Mouse (Mus musculus) heart, embryonic 14.5 days (tissue): ENCODE results near the gene Tbc1d2b. TPM values are rescaled to one million over a fixed set of nuclear protein-coding genes. Genes with fewer than 3 reads are reported as not detected.

Experiments used
- ATAC-seq: fragments of 200-750 bp; cut with Nextera tagmentation; 2 replicates; pipeline ENCODE4 v1.8.0; 2017; ENCODE audit warnings: low read depth, moderate TSS enrichment; ENCODE audit not compliant: insufficient number of reproducible peaks, insufficient read depth, low FRiP score
- H3K27ac ChIP-seq, 2 experiments: fragments of 200-500 bp in 1 of 2; fragments of 300-500 bp in 1 of 2; sonication (generic) in 1 of 2; replicated peaks in 1 of 2; 2 replicates each; pipeline ENCODE4 v1.5.1; 2012 to 2014; ENCODE audit warnings: low read depth in 2 of 2, low read length in 2 of 2, control low read depth in 1 of 2, mild to moderate bottlenecking in 1 of 2, mixed read lengths in 1 of 2; ENCODE audit not compliant: control insufficient read depth in 1 of 2, insufficient read depth in 1 of 2
- H3K27me3 ChIP-seq: fragments of 300-500 bp; sonication (generic); 2 replicates; pipeline ENCODE4 v1.6.1; 2014; ENCODE audit warnings: mild to moderate bottlenecking, low read length, control low read depth; ENCODE audit not compliant: control insufficient read depth, insufficient read depth
- H3K36me3 ChIP-seq: fragments of 300-500 bp; sonication (generic); 2 replicates; pipeline ENCODE4 v1.6.1; 2014; ENCODE audit warnings: mild to moderate bottlenecking, control low read depth, low read length, mixed read lengths; ENCODE audit not compliant: control insufficient read depth, insufficient read depth
- H3K4me1 ChIP-seq, 2 experiments: fragments of 200-500 bp in 1 of 2; fragments of 300-500 bp in 1 of 2; sonication (generic) in 1 of 2; 2 replicates each; pipeline ENCODE4 v1.6.1; 2012 to 2014; ENCODE audit warnings: low read length in 2 of 2, control low read depth in 1 of 2, mixed read lengths in 1 of 2; ENCODE audit not compliant: control insufficient read depth in 2 of 2, insufficient read depth in 2 of 2
- H3K4me2 ChIP-seq: fragments of 300-500 bp; sonication (generic); 2 replicates; pipeline ENCODE4 v1.6.1; 2014; ENCODE audit warnings: mild to moderate bottlenecking, low read length
- H3K4me3 ChIP-seq, 2 experiments: fragments of 200-500 bp in 1 of 2; fragments of 300-500 bp in 1 of 2; sonication (generic) in 1 of 2; 2 replicates each; pipeline ENCODE4 v1.5.1; 2012 to 2014; ENCODE audit warnings: low read length in 2 of 2, mild to moderate bottlenecking in 2 of 2, control low read depth in 1 of 2, low read depth in 1 of 2, moderate library complexity in 1 of 2; ENCODE audit not compliant: control insufficient read depth in 1 of 2, insufficient read depth in 1 of 2
- H3K9ac ChIP-seq: fragments of 300-500 bp; sonication (generic); 2 replicates; pipeline ENCODE4 v1.6.1; 2014; ENCODE audit warnings: mild to moderate bottlenecking, low read length
- H3K9me3 ChIP-seq: fragments of 300-500 bp; sonication (generic); 2 replicates; pipeline ENCODE4 v1.6.1; 2016; ENCODE audit warnings: low read length, control low read depth; ENCODE audit not compliant: control insufficient read depth
- WGBS: fragments of 180-500 bp; shearing (Covaris S2); extraction: QIAGEN DNeasy Blood & Tissue Kit; methylation state at CpG from one replicate; pipeline ENCODE4 v1.1.7; 2014; 5-methylcytosine and 5-hydroxymethylcytosine counted together
- polyA plus RNA-seq: library from polyadenylated mRNA; unstranded; fragments of >200 nt; fragmentation: Nextera tagmentation; extraction: Ambion mirVana; gene quantifications from 2 replicates; pipeline ENCODE4 v1.2.1, GENCODE M21; 2014

Tbc1d2b gene
- polyA plus RNA-seq, 1 experiment from 2014 or later: 7.1 TPM

DNA sequence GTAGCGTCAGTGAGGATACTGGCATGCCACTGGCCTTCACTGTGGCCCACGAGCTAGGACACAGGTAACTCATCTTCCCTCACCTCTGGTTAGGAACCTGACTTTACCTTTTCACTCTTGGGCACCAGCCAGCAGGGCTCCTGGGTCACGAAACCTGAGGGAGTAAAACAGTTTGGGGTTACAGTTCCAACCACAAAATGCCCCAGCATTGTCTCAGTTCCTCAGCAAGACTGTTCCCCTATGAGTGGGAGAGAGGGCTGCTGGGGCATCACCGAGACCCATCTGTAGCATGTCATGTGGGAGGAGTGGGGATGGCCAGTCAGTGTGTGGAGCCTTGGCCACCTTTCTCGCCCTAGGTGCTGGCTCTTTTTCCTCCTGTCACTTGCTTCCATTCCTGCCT, 91.2 kb downstream of the Tbc1d2b start:
- Histone ChIP-seq H3K9ac (no peak overlapping the region), H3K4me1 (peaks cover 26 to 32% of the 10 kb centered on the region in 2 experiments), H3K27ac (no peak overlapping the region), H3K4me3 (no peak overlapping the region), H3K36me3 (peaks cover 35% of the 10 kb centered on the region), H3K9me3 (no peaks in the 10 kb centered on the region), H3K27me3 (no peaks in the 10 kb centered on the region), H3K4me2 (no peak overlapping the region)
- 90% methylated on average over 5 of the region's 5 CpGs for WGBS
- ATAC-seq: no peak

DNA sequence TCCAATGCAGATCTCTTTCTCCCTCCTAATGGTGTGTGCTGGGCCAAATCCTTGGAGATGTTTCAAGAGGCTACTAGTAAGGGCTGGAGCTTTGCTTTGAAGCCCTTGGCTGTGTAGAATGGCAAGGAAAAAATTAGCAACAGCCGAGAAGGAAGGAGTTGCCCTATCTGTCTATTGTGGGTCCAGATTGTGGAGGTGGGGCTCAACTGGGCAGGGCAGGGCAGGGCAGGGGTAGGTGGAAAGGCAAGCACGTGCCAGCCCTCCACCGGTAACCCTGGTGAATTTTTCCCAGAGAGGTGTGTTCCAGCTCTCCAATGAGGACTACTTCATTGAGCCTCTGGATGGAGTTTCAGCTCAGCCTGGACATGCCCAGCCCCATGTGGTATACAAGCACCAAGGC, 97.3 kb downstream of the Tbc1d2b start:
- H3K27ac ChIP-seq: no peak overlapping the region
- no peak overlapping the region for H3K4me3 ChIP-seq
- no peak overlapping the region for H3K9ac ChIP-seq
- no peak overlapping the region for H3K4me2 ChIP-seq
- 82% methylated on average over 3 of the region's 3 CpGs for WGBS
- ATAC-seq: no peak
- H3K4me1 ChIP-seq: no peaks in the 10 kb centered on the region
- H3K27me3 ChIP-seq: no peaks in the 10 kb centered on the region
- peaks cover 25% of the 10 kb centered on the region; the same call in 1 of the 2 replicates for H3K36me3 ChIP-seq
- H3K9me3 ChIP-seq: no peaks in the 10 kb centered on the region

DNA sequence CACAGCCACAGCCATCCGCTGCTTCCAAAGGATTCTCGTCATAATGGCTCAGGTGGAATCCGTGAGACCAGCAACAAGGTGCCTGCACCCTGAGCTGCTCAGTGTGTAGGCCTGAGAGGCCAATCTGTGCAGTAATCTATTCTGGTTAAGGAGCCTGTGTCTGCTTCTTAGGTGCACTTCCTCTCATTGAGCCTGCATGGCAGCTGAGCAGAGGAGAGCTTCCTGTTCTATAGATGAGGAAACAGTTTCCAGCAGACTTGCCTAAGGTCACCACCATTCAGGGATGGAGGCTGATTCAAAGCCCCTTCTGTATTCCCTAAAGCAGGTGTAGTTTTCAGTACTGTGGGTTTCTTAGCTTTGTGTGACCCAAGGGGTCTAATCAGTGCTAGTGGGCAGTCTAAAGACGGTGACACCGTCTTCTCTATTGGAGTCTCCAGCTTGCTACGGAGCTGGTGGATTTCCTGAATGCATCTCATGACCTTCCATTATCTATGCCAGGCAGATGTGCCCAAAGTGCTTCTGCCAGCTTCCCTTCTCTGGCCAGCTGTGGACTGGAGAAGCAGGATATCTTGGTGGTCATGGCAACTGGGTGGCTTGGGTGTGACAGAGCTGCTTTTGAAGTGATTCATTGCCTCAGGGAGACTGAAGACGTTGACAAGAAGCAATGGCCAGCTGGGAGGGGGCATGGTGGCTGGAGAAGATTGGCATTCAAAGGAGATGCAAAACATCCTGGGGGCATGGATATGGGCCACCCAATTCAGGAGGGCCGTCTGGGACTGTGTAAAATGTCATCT, 97.9 kb downstream of the Tbc1d2b start:
- ATAC-seq: no peak
- Histone ChIP-seq H3K36me3 (0 out of 2 replicates have a peak, but pooled peaks cover 20% of the 10 kb centered on the region), H3K27me3 (no peaks in the 10 kb centered on the region), H3K27ac (no peak overlapping the region), H3K9ac (no peak overlapping the region), H3K4me1 (no peaks in the 10 kb centered on the region), H3K4me3 (no peak overlapping the region), H3K4me2 (no peak overlapping the region), H3K9me3 (no peaks in the 10 kb centered on the region)
- WGBS: 71% methylated on average over 8 of the region's 8 CpGs

DNA sequence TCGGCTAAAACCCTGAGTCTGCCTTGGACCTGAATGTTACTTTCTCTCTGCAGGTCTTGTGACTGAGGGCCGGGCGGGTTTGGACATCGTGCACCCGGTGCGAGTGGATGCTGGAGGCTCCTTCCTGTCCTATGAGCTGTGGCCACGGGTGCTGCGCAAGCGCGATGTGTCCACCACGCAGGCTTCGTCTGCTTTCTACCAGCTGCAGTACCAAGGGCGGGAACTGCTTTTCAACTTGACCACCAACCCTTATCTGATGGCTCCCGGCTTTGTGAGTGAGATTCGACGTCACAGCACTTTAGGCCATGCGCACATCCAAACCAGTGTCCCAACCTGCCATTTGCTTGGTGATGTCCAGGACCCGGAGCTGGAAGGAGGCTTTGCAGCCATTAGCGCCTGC, 99.2 kb downstream of the Tbc1d2b start:
- H3K36me3 ChIP-seq: 0 out of 2 replicates have a peak, but pooled peaks cover 15% of the 10 kb centered on the region
- no peak overlapping the region for H3K27ac ChIP-seq
- H3K4me1 ChIP-seq: peaks cover 0 to 3% of the 10 kb centered on the region in 2 experiments; a peak in 1 of 4 replicates
- no peak for ATAC-seq
- no peak overlapping the region for H3K4me3 ChIP-seq
- H3K9ac ChIP-seq: no peak overlapping the region
- H3K9me3 ChIP-seq: no peaks in the 10 kb centered on the region
- 92% methylated on average over 19 of the region's 19 CpGs for WGBS
- no peaks in the 10 kb centered on the region for H3K27me3 ChIP-seq
- H3K4me2 ChIP-seq: no peak overlapping the region

DNA sequence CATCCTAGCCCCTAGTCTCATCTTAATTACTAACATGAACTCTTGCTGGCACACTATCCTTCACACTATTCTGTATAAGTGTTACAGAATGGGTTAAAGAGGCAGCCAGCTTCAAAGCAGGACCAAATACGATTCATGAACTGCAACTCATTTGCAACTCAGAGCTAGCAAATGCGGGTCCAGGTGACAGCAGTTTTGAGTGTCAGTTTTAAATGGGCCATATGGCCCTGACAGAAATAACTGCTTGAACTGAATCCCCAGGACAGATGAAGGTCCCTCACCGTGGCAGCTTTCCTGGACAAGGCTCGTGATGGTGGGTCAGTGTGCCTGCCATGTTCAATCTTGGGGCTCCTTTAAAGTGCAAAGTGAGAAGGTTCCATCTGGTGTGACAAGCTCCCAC, 100.6 kb downstream of the Tbc1d2b start:
- Histone ChIP-seq H3K9me3 (no peaks in the 10 kb centered on the region), H3K9ac (no peak overlapping the region), H3K4me1 (peaks cover 2 to 4% of the 10 kb centered on the region in 2 experiments; a peak in 2 of 4 replicates), H3K4me3 (no peak overlapping the region), H3K4me2 (no peak overlapping the region), H3K27ac (no peak overlapping the region), H3K27me3 (no peaks in the 10 kb centered on the region), H3K36me3 (0 out of 2 replicates have a peak, but pooled peaks cover 4% of the 10 kb centered on the region)
- ATAC-seq: no peak
- 55% methylated on average over 4 of the region's 4 CpGs for WGBS

DNA sequence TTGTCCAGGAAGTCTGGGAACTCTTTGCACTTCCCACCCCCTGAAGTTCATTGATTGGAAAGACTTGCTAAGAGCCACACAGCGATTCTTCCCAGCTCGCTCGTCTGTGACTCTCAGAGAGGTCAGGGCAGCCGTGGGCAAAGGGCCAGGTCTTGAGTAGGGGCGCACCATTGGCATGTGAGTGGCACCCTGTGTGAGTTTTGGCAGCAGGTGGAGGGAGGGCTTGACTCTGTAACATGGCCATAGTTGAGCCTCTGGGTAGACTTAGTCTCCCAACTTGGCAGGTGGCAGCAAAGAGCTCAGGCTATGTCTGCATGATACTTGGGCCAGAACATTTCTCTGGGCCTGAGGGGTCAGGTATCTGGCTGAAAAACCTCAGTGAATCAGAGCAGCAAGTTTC, 104.0 kb downstream of the Tbc1d2b start:
- H3K36me3 ChIP-seq: no peaks in the 10 kb centered on the region
- no peak overlapping the region for H3K9ac ChIP-seq
- peaks cover 6 to 15% of the 10 kb centered on the region in 2 experiments; a peak in 2 of 4 replicates for H3K4me1 ChIP-seq
- H3K9me3 ChIP-seq: no peaks in the 10 kb centered on the region
- no peak for ATAC-seq
- H3K27ac ChIP-seq: no peak overlapping the region
- H3K4me2 ChIP-seq: no peak overlapping the region
- H3K27me3 ChIP-seq: no peaks in the 10 kb centered on the region
- H3K4me3 ChIP-seq: no peak overlapping the region
- WGBS: 64% methylated on average over 5 of the region's 5 CpGs

DNA sequence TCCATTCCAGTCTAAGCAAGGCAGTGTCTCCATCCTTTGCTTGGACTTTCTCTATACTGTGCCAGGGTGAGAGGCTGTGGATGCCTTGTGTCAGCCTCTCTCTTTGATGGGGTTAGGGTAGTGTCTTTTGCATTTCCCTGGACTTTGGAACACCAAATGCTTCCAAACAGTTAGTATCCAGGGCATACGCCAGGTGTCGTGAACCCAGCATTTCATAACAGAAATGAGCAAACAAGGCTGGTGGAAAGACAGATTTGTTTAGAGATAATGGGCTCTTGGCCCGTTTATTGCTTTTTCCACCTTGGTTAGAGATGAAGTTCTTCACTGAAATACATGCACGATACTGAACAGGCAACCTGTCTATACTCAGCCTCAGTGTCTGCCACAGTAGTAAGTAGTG, 105.0 kb downstream of the Tbc1d2b start:
- H3K4me3 ChIP-seq: no peak overlapping the region
- no peaks in the 10 kb centered on the region for H3K27me3 ChIP-seq
- H3K9me3 ChIP-seq: no peaks in the 10 kb centered on the region
- WGBS: 84% methylated on average over 4 of the region's 4 CpGs
- no peak overlapping the region for H3K4me2 ChIP-seq
- no peaks in the 10 kb centered on the region for H3K36me3 ChIP-seq
- no peak overlapping the region for H3K27ac ChIP-seq
- H3K4me1 ChIP-seq: peaks cover 6 to 15% of the 10 kb centered on the region in 2 experiments; a peak in 2 of 4 replicates
- H3K9ac ChIP-seq: no peak overlapping the region
- ATAC-seq: no peak
